ENCODE assay signal across 11 mouse cellular contexts in genomic region chr6:51710153-51710552, GRCm38 (mm10).
A peak's percentile ranks its signal among the peaks of the same experiment; 100 is the strongest.
DNase-seq lines count a peak whose midpoint lies in the region; ATAC-seq lines count a peak whose summit lies in the region.
"Had no signal": no experiment of that assay in that cellular context is flagged by ENCODE, and none has a peak within 500 bp of the region (broad histone marks: within the 10 kb centered on the region; RNA-seq: fewer than 3 reads in every experiment).

No protein-coding gene starts in this region.

- H3K4me2 ChIP-seq in lung, embryonic 15.5 days: no peak overlapping the region; the same call in 1 of the 2 replicates
- H3K4me2 ChIP-seq: heart, embryonic 13.5 days had no signal

- no peaks in the 10 kb centered on the region for H3K9me3 ChIP-seq in lung, embryonic 15.5 days
- no peaks in the 10 kb centered on the region for H3K9me3 ChIP-seq in embryonic facial prominence, embryonic 10.5 days
- no peaks in the 10 kb centered on the region for H3K9me3 ChIP-seq in limb, embryonic 10.5 days (replicated peaks)
- H3K9me3 ChIP-seq: heart, embryonic 13.5 days had no signal

- no peak overlapping the region for H3K4me3 ChIP-seq in lung, embryonic 15.5 days
- H3K4me3 ChIP-seq in embryonic facial prominence, embryonic 10.5 days: no peak overlapping the region
- no peak overlapping the region for H3K4me3 ChIP-seq in limb, embryonic 10.5 days
- H3K4me3 ChIP-seq: heart, embryonic 13.5 days had no signal

- H3K27ac ChIP-seq in lung, embryonic 15.5 days: peak overlapping the region; percentile 66
- no peak overlapping the region for H3K27ac ChIP-seq in embryonic facial prominence, embryonic 10.5 days (replicated peaks)
- H3K27ac ChIP-seq in limb, embryonic 10.5 days: peak overlapping the region; percentile 3
- H3K27ac ChIP-seq: heart, embryonic 13.5 days; macrophage had no signal

- H3K36me3 ChIP-seq in lung, embryonic 15.5 days: no peaks in the 10 kb centered on the region
- H3K36me3 ChIP-seq in embryonic facial prominence, embryonic 10.5 days (replicated peaks): no peaks in the 10 kb centered on the region
- no peaks in the 10 kb centered on the region for H3K36me3 ChIP-seq in limb, embryonic 10.5 days
- H3K36me3 ChIP-seq: heart, embryonic 13.5 days had no signal

- WGBS in lung, embryonic 15.5 days: 72% methylated on average over 5 of the region's 5 CpGs
- 69% methylated on average over 5 of the region's 5 CpGs for WGBS in embryonic facial prominence, embryonic 10.5 days
- 38% methylated on average over 5 of the region's 5 CpGs for WGBS in limb, embryonic 10.5 days

- DNase-seq in frontal cortex, adult 2 months (ENCODE audit: extremely low spot score in 1 of 2, low spot score in 1 of 2): no peak
- no peak for DNase-seq in lung, postnatal 10 days
- peak; percentile 33 for DNase-seq in embryonic facial prominence, embryonic 10.5 days (ENCODE audit: low spot score)
- DNase-seq in limb, embryonic 10.5 days (ENCODE audit: low spot score): peak; percentile 76
- DNase-seq in B cell, adult 2 months: no peak
- DNase-seq: right cerebral cortex, adult 18-20 months had no signal

- no peak overlapping the region for H3K9ac ChIP-seq in lung, embryonic 15.5 days
- H3K9ac ChIP-seq: heart, embryonic 13.5 days had no signal

- ATAC-seq in frontal cortex, adult (ENCODE audit: low TSS enrichment): peak; percentile 6; the same call in 1 of the 2 replicates
- ATAC-seq in lung, embryonic 15.5 days (ENCODE audit: borderline replicate concordance, extremely low read depth, low FRiP score, low TSS enrichment): peak; percentile 42; the same call in 1 of the 2 replicates
- no peak for ATAC-seq in inflammation-experienced regulatory T-cells, adult 6 months

- H3K27me3 ChIP-seq in lung, embryonic 15.5 days: no peaks in the 10 kb centered on the region
- no peaks in the 10 kb centered on the region for H3K27me3 ChIP-seq in embryonic facial prominence, embryonic 10.5 days (replicated peaks; ENCODE audit: low read depth, poor library complexity, severe bottlenecking)
- H3K27me3 ChIP-seq in limb, embryonic 10.5 days (ENCODE audit: low read depth, poor library complexity, severe bottlenecking): 0 out of 2 replicates have a peak, but pooled peaks cover under 1% of the 10 kb centered on the region
- H3K27me3 ChIP-seq: heart, embryonic 13.5 days had no signal

- H3K4me1 ChIP-seq in lung, embryonic 15.5 days: peaks cover 27% of the 10 kb centered on the region
- peaks cover 32% of the 10 kb centered on the region for H3K4me1 ChIP-seq in embryonic facial prominence, embryonic 10.5 days
- H3K4me1 ChIP-seq in limb, embryonic 10.5 days: peaks cover 56% of the 10 kb centered on the region

Comparison
In these comparisons a context has a peak if more than half of its experiments do, and no peak if none do; other contexts are left out.
1. DNase-seq: peak in embryonic facial prominence, embryonic 10.5 days (single experiment) and limb, embryonic 10.5 days (single experiment); none in frontal cortex, adult 2 months (0 of 2), lung, postnatal 10 days (single experiment) and B cell, adult 2 months (0 of 2).